Mouse (Mus musculus) testis, adult 2 months (tissue): ENCODE results near the gene Fmo5.

Experiments used
- CTCF ChIP-seq: fragments of 200-500 bp; IDR thresholded peaks from 2 replicates; pipeline ENCODE4 v1.5.1; 2012; ENCODE audit warnings: low read depth, mild to moderate bottlenecking, inconsistent platforms, low read length, moderate library complexity; ENCODE audit not compliant: control insufficient read depth, insufficient read depth, insufficient replicate concordance
- POLR2A ChIP-seq: fragments of 200-500 bp; IDR thresholded peaks from 2 replicates; pipeline ENCODE4 v1.6.1; 2012; ENCODE audit warnings: low read depth, mild to moderate bottlenecking, inconsistent platforms, low read length, moderate library complexity; ENCODE audit not compliant: control insufficient read depth

DNA sequence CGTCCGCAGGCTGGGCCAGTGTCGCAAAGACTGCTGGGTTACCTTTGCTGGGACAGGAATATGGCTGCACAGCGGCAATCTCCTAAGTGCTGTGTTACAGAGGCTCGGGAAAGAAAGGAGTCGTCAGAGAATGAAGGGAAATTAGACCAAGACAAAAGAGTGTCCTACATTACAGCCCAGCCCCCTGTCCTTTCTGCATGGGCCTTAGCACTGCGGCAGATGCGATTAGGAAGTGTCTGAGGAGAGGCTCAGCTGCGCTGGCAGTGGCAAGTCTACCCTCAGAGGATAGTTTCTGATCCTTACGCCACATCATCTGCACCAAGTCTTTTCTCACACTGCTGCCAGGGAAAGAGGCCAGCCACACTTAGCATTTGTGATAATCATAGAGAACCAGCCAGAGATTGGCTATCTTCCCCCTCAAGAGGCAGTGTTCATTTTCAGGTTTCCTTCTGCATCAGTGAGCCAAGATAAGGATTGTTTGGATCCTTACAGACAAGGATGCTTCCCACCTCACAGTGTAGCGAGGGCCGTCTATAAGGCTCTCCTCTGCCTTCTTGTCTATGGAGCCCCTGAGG is 62.9 kb downstream of the Fmo5 start:
- no peak for TF ChIP-seq POLR2A
- no peak for TF ChIP-seq CTCF
